Mouse (Mus musculus) embryo, embryonic 10 days (tissue): Measurements from ENCODE around the gene Tcf7l2.
A peak's percentile ranks its signal among the peaks of the same experiment; 100 is the strongest.

Experiments used
- DNase-seq: peaks from one replicate; pipeline ENCODE4 v3.0.0-alpha.2; 2015; ENCODE audit warnings: low spot score

The Tcf7l2 gene

GRCm38 (mm10) chr19:55911941-55912340, 170.3 kb downstream of the Tcf7l2 start:
- no peak for DNase-seq

- DNase-seq, result no peak
Measured at GRCm38 (mm10) chr19:55912813-55913212, 171.2 kb downstream of the Tcf7l2 start.

- DNase-seq, result no peak
Measured at GRCm38 (mm10) chr19:55913585-55913984, 172.0 kb downstream of the Tcf7l2 start.

GRCm38 (mm10) chr19:55914614-55915211, 173.1 kb downstream of the Tcf7l2 start:
- no peak for DNase-seq

- no peak for DNase-seq
Measured at GRCm38 (mm10) chr19:55915506-55915905, 173.9 kb downstream of the Tcf7l2 start.

- DNase-seq, result no peak
Measured at GRCm38 (mm10) chr19:55916211-55916610, 174.6 kb downstream of the Tcf7l2 start.

GRCm38 (mm10) chr19:55923789-55924426, 182.3 kb downstream of the Tcf7l2 start:
- peak; percentile 73 for DNase-seq

- no peak for DNase-seq
Measured at GRCm38 (mm10) chr19:55924800-55925199, 183.2 kb downstream of the Tcf7l2 start.

- DNase-seq, result peak; percentile 38
Measured at GRCm38 (mm10) chr19:55925425-55925803, 183.8 kb downstream of the Tcf7l2 start.

GRCm38 (mm10) chr19:55925804-55926521, 184.3 kb downstream of the Tcf7l2 start:
- no peak for DNase-seq

- DNase-seq, result no peak
Measured at GRCm38 (mm10) chr19:55926858-55927673, 185.4 kb downstream of the Tcf7l2 start.

GRCm38 (mm10) chr19:55927674-55928061, 186.0 kb downstream of the Tcf7l2 start:
- DNase-seq, result no peak

GRCm38 (mm10) chr19:55928674-55929073, 187.1 kb downstream of the Tcf7l2 start:
- no peak for DNase-seq

- no peak for DNase-seq
Measured at GRCm38 (mm10) chr19:55931642-55932041, 190.0 kb downstream of the Tcf7l2 start.

- no peak for DNase-seq
Measured at GRCm38 (mm10) chr19:55933947-55934729, 192.5 kb downstream of the Tcf7l2 start.

GRCm38 (mm10) chr19:55934730-55935003, 193.0 kb downstream of the Tcf7l2 start:
- DNase-seq, result no peak

GRCm38 (mm10) chr19:55937026-55937425, 195.4 kb downstream of the Tcf7l2 start:
- no peak for DNase-seq

- DNase-seq, result no peak
Measured at GRCm38 (mm10) chr19:55938254-55939046, 196.8 kb downstream of the Tcf7l2 start.

- no peak for DNase-seq
Measured at GRCm38 (mm10) chr19:55939090-55939489, 197.5 kb downstream of the Tcf7l2 start.

- DNase-seq, result no peak
Measured at GRCm38 (mm10) chr19:55939719-55940118, 198.1 kb downstream of the Tcf7l2 start.
